Mouse (Mus musculus) T-helper 2 cell (primary cell): ENCODE measurements around the gene Obox5.

ENCODE experiments used
- in situ Hi-C: fragments of 300-600 bp; cut with MboI, MseI; formaldehyde crosslinking; loops from one replicate; pipeline ENCODE4 v1.15.1; 2025; ENCODE audit warnings: high pct_unique_total_duplicates

Gene Obox5

GRCm38 (mm10) chr7:15749831-15750230 lies at the start of gene Obox5:
TSS of gene Obox5 (plus strand) at chr7:15750131.
- in situ Hi-C loops, result loop anchor here (5.0 kb wide), 1 partner anchor 213 kb away; no protein-coding TSS in a partner anchor

- in situ Hi-C loops, result loop anchor here (5.0 kb wide), 1 partner anchor 212 kb away; no protein-coding TSS in a partner anchor
These were observed 635 bp upstream of the Obox5 start for GRCm38 (mm10) chr7:15749296-15749695.
